Mouse (Mus musculus) liver, embryonic 14.5 days (tissue): ENCODE data around the gene Gm10097. TPM values are rescaled to one million over a fixed set of nuclear protein-coding genes. Genes with fewer than 3 reads are reported as not detected.

Experiments used
- ATAC-seq: fragments of 200-750 bp; cut with Nextera tagmentation; 2 replicates; pipeline ENCODE4 v1.8.0; 2017; ENCODE audit warnings: moderate number of reproducible peaks, mild to moderate bottlenecking, moderate library complexity; ENCODE audit not compliant: insufficient read depth
- DNase-seq, 3 experiments: peaks; one replicate each; pipeline ENCODE4 v3.0.0-alpha.2; 2012 to 2013; ENCODE audit warnings: low read depth in 3 of 3, low spot score in 3 of 3
- H3K27ac ChIP-seq: fragments of 300-500 bp; sonication (generic); 2 replicates; pipeline ENCODE4 v1.5.1; 2014; ENCODE audit warnings: moderate library complexity, mild to moderate bottlenecking, control low read depth, inconsistent platforms
- H3K27me3 ChIP-seq: fragments of 300-500 bp; sonication (generic); 2 replicates; pipeline ENCODE4 v1.6.1; 2014; ENCODE audit warnings: mild to moderate bottlenecking, low read length, moderate library complexity; ENCODE audit not compliant: control insufficient read depth, insufficient read depth
- H3K36me3 ChIP-seq: fragments of 300-500 bp; sonication (generic); replicated peaks from 2 replicates; pipeline ENCODE4 v1.6.1; 2014; ENCODE audit warnings: low read depth; ENCODE audit not compliant: control insufficient read depth, insufficient read depth
- H3K4me1 ChIP-seq, 2 experiments: fragments of 200-500 bp in 1 of 2; fragments of 300-500 bp in 1 of 2; sonication (generic) in 1 of 2; replicated peaks; 2 replicates each; pipeline ENCODE4 v1.6.1; 2012 to 2014; ENCODE audit warnings: antibody characterized with exemption in 1 of 2, inconsistent platforms in 1 of 2, low read length in 1 of 2; ENCODE audit not compliant: control insufficient read depth in 2 of 2, insufficient read depth in 2 of 2
- H3K4me2 ChIP-seq: fragments of 300-500 bp; sonication (generic); 2 replicates; pipeline ENCODE4 v1.6.1; 2014; ENCODE audit warnings: low read depth, mild to moderate bottlenecking, control low read depth, moderate library complexity
- H3K4me3 ChIP-seq, 2 experiments: fragments of 200-500 bp in 1 of 2; fragments of 300-500 bp in 1 of 2; sonication (generic) in 1 of 2; 2 replicates each; pipeline ENCODE4 v1.5.1; 2012 to 2014; ENCODE audit warnings: low read depth in 2 of 2, low read length in 2 of 2, mild to moderate bottlenecking in 2 of 2, control low read depth in 1 of 2, inconsistent platforms in 1 of 2, moderate library complexity in 1 of 2; ENCODE audit not compliant: insufficient read depth in 1 of 2
- H3K9ac ChIP-seq: fragments of 300-500 bp; sonication (generic); replicated peaks from 2 replicates; pipeline ENCODE4 v1.6.1; 2014; ENCODE audit warnings: mild to moderate bottlenecking, control low read depth, moderate library complexity
- H3K9me3 ChIP-seq: fragments of 300-500 bp; sonication (generic); 2 replicates; pipeline ENCODE4 v1.6.1; 2016; ENCODE audit warnings: low read length, mixed read lengths; ENCODE audit not compliant: control insufficient read depth
- CTCF ChIP-seq: IDR thresholded peaks from 2 replicates; pipeline ENCODE4 v1.5.1; 2016; ENCODE audit warnings: antibody characterized with exemption, low read depth, control low read depth
- EP300 ChIP-seq: IDR thresholded peaks from 2 replicates; pipeline ENCODE4 v1.6.1; 2016; ENCODE audit warnings: antibody characterized with exemption, low read depth
- WGBS: fragments of 180-500 bp; shearing (Covaris S2); extraction: QIAGEN DNeasy Blood & Tissue Kit; methylation state at CpG from one replicate; pipeline ENCODE4 v1.1.7; 2014; ENCODE audit not compliant: insufficient replicate concordance; 5-methylcytosine and 5-hydroxymethylcytosine counted together
- polyA plus RNA-seq, 2 experiments: library from polyadenylated mRNA; depleted of rRNA in 1 of 2; stranded (reverse) in 1 of 2; unstranded in 1 of 2; fragments of >200 nt; fragmentation: Nextera tagmentation in 1 of 2; extraction: Ambion mirVana in 1 of 2; gene quantifications; 2 replicates each; pipeline versions ENCODE4 v1.2.1 to v1.2.3; 2012 to 2014

Gene Gm10097
- polyA plus RNA-seq, 2 experiments = 0.05 TPM; not detected in 1

- H3K27me3 ChIP-seq = no peaks in the 10 kb centered on the region
- 30% methylated on average over 2 of the region's 2 CpGs for WGBS
- H3K9me3 ChIP-seq = no peaks in the 10 kb centered on the region
- no peak for ATAC-seq
- H3K4me2 ChIP-seq = no peak overlapping the region
- no peak overlapping the region for H3K9ac ChIP-seq
- no peaks in the 10 kb centered on the region for H3K4me1 ChIP-seq
- DNase-seq = no peak
- H3K36me3 ChIP-seq = no peaks in the 10 kb centered on the region
- no peak overlapping the region for H3K27ac ChIP-seq
- TF ChIP-seq EP300 (no peak), CTCF (no peak)
- H3K4me3 ChIP-seq = no peak overlapping the region
Measured at GRCm38 (mm10) chr10:5059983-5060382, 9.0 kb upstream of the Gm10097 start.

GRCm38 (mm10) chr10:5067113-5067512, 1.9 kb upstream of the Gm10097 start:
- Histone ChIP-seq H3K4me2 (no peak overlapping the region), H3K9me3 (no peaks in the 10 kb centered on the region), H3K9ac (no peak overlapping the region), H3K4me3 (no peak overlapping the region), H3K27ac (no peak overlapping the region), H3K27me3 (no peaks in the 10 kb centered on the region), H3K4me1 (no peaks in the 10 kb centered on the region), H3K36me3 (no peaks in the 10 kb centered on the region)
- ATAC-seq (no peak), DNase-seq (no peak)
- WGBS = 61% methylated on average over 3 of the region's 3 CpGs
- TF ChIP-seq CTCF = no peak

GRCm38 (mm10) chr10:5070168-5070940, 1.4 kb downstream of the Gm10097 start:
- WGBS = 73% methylated on average over 11 of the region's 11 CpGs

GRCm38 (mm10) chr10:5070941-5071231, 1.9 kb downstream of the Gm10097 start:
- Histone ChIP-seq H3K4me1 (no peaks in the 10 kb centered on the region), H3K36me3 (no peaks in the 10 kb centered on the region), H3K9me3 (no peaks in the 10 kb centered on the region), H3K4me3 (no peak overlapping the region), H3K4me2 (no peak overlapping the region), H3K27me3 (no peaks in the 10 kb centered on the region), H3K9ac (no peak overlapping the region), H3K27ac (no peak overlapping the region)
- 77% methylated on average over 3 of the region's 3 CpGs for WGBS
- ATAC-seq (no peak), DNase-seq (no peak)
- TF ChIP-seq CTCF = no peak
- TF ChIP-seq EP300 = no peak

More at GRCm38 (mm10) chr10:5070168-5070940, 1.4 kb downstream of the Gm10097 start:
- Histone ChIP-seq H3K27ac (no peak overlapping the region), H3K9ac (no peak overlapping the region), H3K36me3 (no peaks in the 10 kb centered on the region), H3K4me3 (no peak overlapping the region), H3K9me3 (no peaks in the 10 kb centered on the region), H3K27me3 (no peaks in the 10 kb centered on the region), H3K4me2 (no peak overlapping the region), H3K4me1 (no peaks in the 10 kb centered on the region)
- ATAC-seq (no peak), DNase-seq (no peak)
- TF ChIP-seq CTCF = no peak
- no peak for TF ChIP-seq EP300

GRCm38 (mm10) chr10:5072054-5072453, 3.1 kb downstream of the Gm10097 start:
- Histone ChIP-seq H3K36me3 (no peaks in the 10 kb centered on the region), H3K27ac (no peak overlapping the region), H3K4me1 (no peaks in the 10 kb centered on the region), H3K9ac (no peak overlapping the region), H3K4me2 (no peak overlapping the region), H3K9me3 (no peaks in the 10 kb centered on the region), H3K4me3 (no peak overlapping the region), H3K27me3 (no peaks in the 10 kb centered on the region)
- no peak for DNase-seq
- TF ChIP-seq CTCF (no peak), EP300 (no peak)
- no peak for ATAC-seq
- 65% methylated on average over 8 of the region's 8 CpGs for WGBS
